Mouse (Mus musculus) c-Kit-positive CD71-positive TER-119-negative erythroid progenitor cells, embryonic 14.5 days (primary cell): ENCODE measurements around the gene Faap100.

Experiments
- DNase-seq: peaks from one replicate; pipeline ENCODE4 v3.0.0-alpha.2; 2013; ENCODE audit warnings: low read depth

Gene Faap100

GRCm38 (mm10) chr11:120319310-120319709, 59.3 kb downstream of the Faap100 start:
- no peak for DNase-seq
